Mouse (Mus musculus) testis, adult 2 months (tissue): ENCODE results near the gene Agfg1. TPM values are rescaled to one million over a fixed set of nuclear protein-coding genes. Genes with fewer than 3 reads are reported as not detected.

Experiments
- H3K27ac ChIP-seq: fragments of 200-500 bp; 2 replicates; pipeline ENCODE4 v1.5.1; 2012; ENCODE audit warnings: low read depth, low read length; ENCODE audit not compliant: control insufficient read depth, insufficient read depth
- H3K27me3 ChIP-seq: fragments of 200-500 bp; 2 replicates; pipeline ENCODE4 v1.6.1; 2012; ENCODE audit warnings: mild to moderate bottlenecking, low read length, moderate library complexity; ENCODE audit not compliant: control insufficient read depth, insufficient read depth
- H3K36me3 ChIP-seq: fragments of 200-500 bp; 2 replicates; pipeline ENCODE4 v1.6.1; 2012; ENCODE audit warnings: mild to moderate bottlenecking, low read length; ENCODE audit not compliant: control insufficient read depth, insufficient read depth
- H3K4me1 ChIP-seq: fragments of 200-500 bp; 2 replicates; pipeline ENCODE4 v1.6.1; 2012; ENCODE audit warnings: low read length; ENCODE audit not compliant: control insufficient read depth, insufficient read depth
- H3K4me3 ChIP-seq: fragments of 200-500 bp; 2 replicates; pipeline ENCODE4 v1.5.1; 2012; ENCODE audit warnings: low read depth, mild to moderate bottlenecking, low read length, moderate library complexity, mixed read lengths; ENCODE audit not compliant: control insufficient read depth
- CTCF ChIP-seq: fragments of 200-500 bp; IDR thresholded peaks from 2 replicates; pipeline ENCODE4 v1.5.1; 2012; ENCODE audit warnings: low read depth, mild to moderate bottlenecking, inconsistent platforms, low read length, moderate library complexity; ENCODE audit not compliant: control insufficient read depth, insufficient read depth, insufficient replicate concordance
- POLR2A ChIP-seq: fragments of 200-500 bp; IDR thresholded peaks from 2 replicates; pipeline ENCODE4 v1.6.1; 2012; ENCODE audit warnings: low read depth, mild to moderate bottlenecking, inconsistent platforms, low read length, moderate library complexity; ENCODE audit not compliant: control insufficient read depth
- polyA plus RNA-seq: library from polyadenylated mRNA; depleted of rRNA; stranded (reverse); fragments of >200 nt; gene quantifications from 2 replicates; pipeline ENCODE4 v1.2.3, GENCODE M21; 2012; rRNA removed

Gene Agfg1
- polyA plus RNA-seq, 1 experiment = 150 TPM

GRCm38 (mm10) chr1:82948601-82949000, 109.3 kb downstream of the Agfg1 start:
- H3K27ac ChIP-seq = no peak overlapping the region
- no peaks in the 10 kb centered on the region for H3K4me1 ChIP-seq
- no peaks in the 10 kb centered on the region for H3K27me3 ChIP-seq
- H3K36me3 ChIP-seq = no peaks in the 10 kb centered on the region
- no peak overlapping the region for H3K4me3 ChIP-seq
- no peak for TF ChIP-seq POLR2A
- no peak for TF ChIP-seq CTCF

Other genes with a start within 250 kb of the Agfg1 start
- gene Mff, start 114.6 kb upstream of the Agfg1 start, polyA plus RNA-seq = 167 and 199 TPM in 2 replicates
- gene Tm4sf20, start 71.0 kb upstream of the Agfg1 start, polyA plus RNA-seq = not detected in 2 replicates
- not detected in 2 replicates for gene Gm47791, start 68.2 kb upstream of the Agfg1 start, polyA plus RNA-seq
- gene A030005L19Rik, start 73.8 kb downstream of the Agfg1 start, polyA plus RNA-seq = 0.54 and 0.93 TPM in 2 replicates
- gene A030014E15Rik, start 85.4 kb downstream of the Agfg1 start, polyA plus RNA-seq = 0.14 TPM in 1 of 2 replicates, not detected in the other
- gene Gm6217, start 91.9 kb downstream of the Agfg1 start, polyA plus RNA-seq = not detected in 2 replicates
- gene A030003K21Rik, start 103.9 kb downstream of the Agfg1 start, polyA plus RNA-seq = not detected in 2 replicates
- gene Gm7544, start 116.5 kb downstream of the Agfg1 start, polyA plus RNA-seq = not detected in 2 replicates
- not detected in 2 replicates for gene Gm47955, start 120.8 kb downstream of the Agfg1 start, polyA plus RNA-seq
- gene Gm47959, start 161.1 kb downstream of the Agfg1 start, polyA plus RNA-seq = not detected in 2 replicates
- 0.10 and 0.17 TPM in 2 replicates for gene Slc19a3, start 199.0 kb downstream of the Agfg1 start, polyA plus RNA-seq
- not detected in 2 replicates for gene Krtap28-10, start 203.0 kb downstream of the Agfg1 start, polyA plus RNA-seq
- gene Gm47969, start 205.4 kb downstream of the Agfg1 start, polyA plus RNA-seq = not detected in 2 replicates
- gene A030005K14Rik, start 219.9 kb downstream of the Agfg1 start, polyA plus RNA-seq = not detected in 2 replicates
- not detected in 2 replicates for gene Krtap28-13, start 221.4 kb downstream of the Agfg1 start, polyA plus RNA-seq